Mouse (Mus musculus) urinary bladder, postnatal 36 days (tissue): Measurements from ENCODE around the gene Aqp7.

Experiments
- DNase-seq, 2 experiments: peaks; one replicate each; pipeline ENCODE4 v3.0.0; 2022; ENCODE audit warnings: low spot score in 2 of 2, mixed read lengths in 1 of 2

Gene Aqp7

GRCm38 (mm10) chr4:41063351-41063750, 15.4 kb upstream of the Aqp7 start:
- DNase-seq: no peak

- DNase-seq: no peak
Measured at GRCm38 (mm10) chr4:41057361-41057760, 9.4 kb upstream of the Aqp7 start.

- no peak for DNase-seq
Measured at GRCm38 (mm10) chr4:41056742-41057332, 8.9 kb upstream of the Aqp7 start.

- no peak for DNase-seq
Measured at GRCm38 (mm10) chr4:41056253-41056652, 8.3 kb upstream of the Aqp7 start.

GRCm38 (mm10) chr4:41055111-41055510, 7.2 kb upstream of the Aqp7 start:
- no peak for DNase-seq

GRCm38 (mm10) chr4:41051781-41052180, 3.8 kb upstream of the Aqp7 start:
- no peak for DNase-seq

- peak; percentile 82 to 87 for DNase-seq
Measured at GRCm38 (mm10) chr4:41050726-41051675, 3.1 kb upstream of the Aqp7 start.

- no peak for DNase-seq
Measured at GRCm38 (mm10) chr4:41048926-41049325, 987 bp upstream of the Aqp7 start.

GRCm38 (mm10) chr4:41046254-41046795, 1.6 kb downstream of the Aqp7 start:
- no peak for DNase-seq

GRCm38 (mm10) chr4:41045288-41045687, 2.7 kb downstream of the Aqp7 start:
- no peak for DNase-seq

GRCm38 (mm10) chr4:41043961-41044360, 4.0 kb downstream of the Aqp7 start:
- no peak for DNase-seq

- no peak for DNase-seq
Measured at GRCm38 (mm10) chr4:41042880-41043279, 5.1 kb downstream of the Aqp7 start.

- DNase-seq: peak in 1 of 2 experiments; percentile 48
Measured at GRCm38 (mm10) chr4:41040983-41041382, 7.0 kb downstream of the Aqp7 start.

GRCm38 (mm10) chr4:41037942-41038341, 10.0 kb downstream of the Aqp7 start:
- DNase-seq: no peak

- no peak for DNase-seq
Measured at GRCm38 (mm10) chr4:41031242-41031641, 16.7 kb downstream of the Aqp7 start.

- no peak for DNase-seq
Measured at GRCm38 (mm10) chr4:41029372-41029771, 18.6 kb downstream of the Aqp7 start.

GRCm38 (mm10) chr4:41028272-41028671, 19.7 kb downstream of the Aqp7 start:
- no peak for DNase-seq

GRCm38 (mm10) chr4:41027872-41028271, 20.1 kb downstream of the Aqp7 start:
- no peak for DNase-seq

- DNase-seq: no peak
Measured at GRCm38 (mm10) chr4:41026086-41026787, 21.7 kb downstream of the Aqp7 start.

GRCm38 (mm10) chr4:41021094-41021493, 26.8 kb downstream of the Aqp7 start:
- no peak for DNase-seq

- DNase-seq: no peak
Measured at GRCm38 (mm10) chr4:41015798-41016197, 32.1 kb downstream of the Aqp7 start.

- no peak for DNase-seq
Measured at GRCm38 (mm10) chr4:41013351-41013750, 34.6 kb downstream of the Aqp7 start.
